Mouse (Mus musculus) heart, embryonic 15.5 days (tissue): ENCODE measurements around the gene Scgb1a1. TPM values are rescaled to one million over a fixed set of nuclear protein-coding genes. Genes with fewer than 3 reads are reported as not detected.

Experiments
- ATAC-seq: fragments of 200-750 bp; cut with Nextera tagmentation; replicated peaks from 2 replicates; pipeline ENCODE4 v1.8.0; 2017; ENCODE audit warnings: low read depth, moderate TSS enrichment; ENCODE audit not compliant: insufficient number of reproducible peaks, insufficient read depth, low FRiP score
- H3K27ac ChIP-seq: fragments of 300-500 bp; sonication (generic); 2 replicates; pipeline ENCODE4 v1.5.1; 2015; ENCODE audit warnings: mild to moderate bottlenecking, inconsistent platforms
- H3K27me3 ChIP-seq: fragments of 300-500 bp; sonication (generic); 2 replicates; pipeline ENCODE4 v1.6.1; 2015; ENCODE audit warnings: inconsistent platforms
- H3K36me3 ChIP-seq: fragments of 300-500 bp; sonication (generic); 2 replicates; pipeline ENCODE4 v1.6.1; 2015; ENCODE audit warnings: mild to moderate bottlenecking, inconsistent platforms
- H3K4me1 ChIP-seq: fragments of 300-500 bp; sonication (generic); replicated peaks from 2 replicates; pipeline ENCODE4 v1.6.1; 2015; ENCODE audit warnings: inconsistent platforms
- H3K4me2 ChIP-seq: fragments of 300-500 bp; sonication (generic); 2 replicates; pipeline ENCODE4 v1.6.1; 2015; ENCODE audit warnings: inconsistent platforms, mild to moderate bottlenecking, moderate library complexity
- H3K4me3 ChIP-seq: fragments of 300-500 bp; sonication (generic); 2 replicates; pipeline ENCODE4 v1.5.1; 2015; ENCODE audit warnings: mild to moderate bottlenecking, inconsistent platforms
- H3K9ac ChIP-seq: fragments of 300-500 bp; sonication (generic); 2 replicates; pipeline ENCODE4 v1.6.1; 2015; ENCODE audit warnings: mild to moderate bottlenecking, inconsistent platforms
- H3K9me3 ChIP-seq: fragments of 300-500 bp; sonication (generic); replicated peaks from 2 replicates; pipeline ENCODE4 v1.6.1; 2016; ENCODE audit warnings: inconsistent platforms
- WGBS: fragments of 180-500 bp; shearing (Covaris S2); methylation state at CpG from one replicate; pipeline ENCODE4 v1.1.7; 2015; ENCODE audit warnings: mixed read lengths; 5-methylcytosine and 5-hydroxymethylcytosine counted together
- polyA plus RNA-seq: library from polyadenylated mRNA; unstranded; fragments of >200 nt; fragmentation: Nextera tagmentation; extraction: Ambion mirVana; gene quantifications from 2 replicates; pipeline ENCODE4 v1.2.1, GENCODE M21; 2015

Scgb1a1 gene
- polyA plus RNA-seq, 1 experiment from 2014 or later: 0.30 TPM

DNA sequence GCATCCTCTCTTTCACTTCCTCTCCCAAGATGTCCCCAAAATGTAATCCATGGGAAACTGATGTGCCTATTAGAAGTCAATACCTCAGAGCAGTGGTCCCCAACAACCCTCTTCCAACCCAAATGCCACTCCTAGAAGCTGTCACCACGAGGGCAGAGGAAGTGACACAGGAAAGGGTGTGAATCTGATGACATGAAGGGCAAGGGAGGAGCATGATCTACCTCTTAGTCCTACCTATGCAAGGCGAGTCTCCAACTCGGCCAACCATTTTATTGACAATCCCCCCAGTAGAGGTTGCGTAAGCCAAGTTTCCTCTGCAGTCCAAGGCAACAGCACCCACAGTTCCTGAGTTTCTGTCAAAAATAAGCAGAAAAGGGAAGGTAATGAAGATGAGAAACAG is 28.5 kb upstream of the Scgb1a1 start:
- Histone ChIP-seq H3K9ac (no peak overlapping the region), H3K27me3 (no peaks in the 10 kb centered on the region), H3K36me3 (peaks cover 14% of the 10 kb centered on the region; the same call in 1 of the 2 replicates), H3K27ac (no peak overlapping the region), H3K4me1 (peaks cover 15% of the 10 kb centered on the region; the same call in 1 of the 2 replicates), H3K4me2 (no peak overlapping the region), H3K9me3 (no peaks in the 10 kb centered on the region), H3K4me3 (no peak overlapping the region)
- WGBS: 75% methylated on average over 4 of the region's 4 CpGs
- ATAC-seq: no peak

DNA sequence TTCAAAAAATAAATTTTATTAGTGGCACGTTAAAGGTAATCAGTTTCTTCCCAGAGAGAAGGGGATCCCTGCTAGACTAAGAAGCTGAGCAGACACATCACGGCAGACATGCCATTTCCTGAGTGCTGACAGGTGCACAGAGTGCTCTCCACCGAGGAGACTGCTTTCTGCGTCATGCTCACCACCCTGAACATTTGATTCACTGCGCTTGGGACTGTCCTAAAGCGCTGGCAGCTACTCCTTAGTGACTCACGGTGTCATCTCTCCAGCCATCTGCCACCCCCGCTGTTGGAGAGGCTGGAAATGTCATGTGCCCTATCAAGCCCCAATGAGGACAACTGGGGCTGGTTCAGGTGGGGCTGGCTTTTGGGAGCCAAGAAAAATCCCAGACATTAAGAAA is 24.3 kb upstream of the Scgb1a1 start:
- H3K4me2 ChIP-seq: no peak overlapping the region
- H3K36me3 ChIP-seq: peaks cover 14% of the 10 kb centered on the region; the same call in 1 of the 2 replicates
- 47% methylated on average over 8 of the region's 8 CpGs for WGBS
- no peaks in the 10 kb centered on the region for H3K9me3 ChIP-seq
- no peak for ATAC-seq
- no peak overlapping the region for H3K9ac ChIP-seq
- H3K27me3 ChIP-seq: no peaks in the 10 kb centered on the region
- H3K27ac ChIP-seq: no peak overlapping the region
- H3K4me1 ChIP-seq: peaks cover 12% of the 10 kb centered on the region
- no peak overlapping the region for H3K4me3 ChIP-seq

DNA sequence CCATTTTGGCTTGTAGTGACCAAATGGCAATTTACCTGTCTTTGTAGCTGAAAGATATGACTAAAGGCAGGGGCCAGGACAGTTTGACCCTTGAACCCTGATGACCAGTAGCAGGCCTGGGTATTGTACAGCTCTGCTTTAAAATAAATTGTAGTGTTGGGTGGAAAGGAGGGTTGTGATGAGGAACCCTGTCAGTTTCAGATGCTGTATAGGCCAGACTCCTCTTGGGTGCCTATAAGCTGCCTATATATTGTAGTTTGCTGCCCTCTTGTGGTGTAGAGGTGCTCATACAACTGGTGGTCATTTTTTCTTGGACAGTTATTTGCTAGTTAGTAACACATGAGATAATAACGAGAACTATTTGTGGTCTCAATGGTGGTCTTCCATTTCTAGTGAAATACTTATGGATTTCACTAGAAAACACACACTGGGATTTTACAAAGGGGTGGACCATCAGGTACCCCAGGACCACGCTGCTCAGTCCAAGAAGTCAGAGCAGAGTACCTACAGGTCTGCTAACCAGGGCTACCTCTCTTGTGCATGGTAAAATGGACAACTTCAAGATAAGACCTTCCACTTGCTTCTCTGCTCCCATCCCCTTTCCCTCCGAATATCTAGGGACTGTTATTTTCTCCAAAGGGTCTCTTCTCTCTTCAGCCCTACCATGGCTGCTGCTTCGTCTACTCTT is 22.6 kb upstream of the Scgb1a1 start:
- Histone ChIP-seq H3K4me2 (no peak overlapping the region), H3K4me1 (peaks cover 21% of the 10 kb centered on the region), H3K9ac (no peak overlapping the region), H3K9me3 (no peaks in the 10 kb centered on the region), H3K27me3 (no peaks in the 10 kb centered on the region), H3K4me3 (no peak overlapping the region), H3K27ac (no peak overlapping the region), H3K36me3 (0 out of 2 replicates have a peak, but pooled peaks cover 8% of the 10 kb centered on the region)
- peak; percentile 29; the same call in 1 of the 2 replicates for ATAC-seq
- 47% methylated on average over 4 of the region's 4 CpGs for WGBS

DNA sequence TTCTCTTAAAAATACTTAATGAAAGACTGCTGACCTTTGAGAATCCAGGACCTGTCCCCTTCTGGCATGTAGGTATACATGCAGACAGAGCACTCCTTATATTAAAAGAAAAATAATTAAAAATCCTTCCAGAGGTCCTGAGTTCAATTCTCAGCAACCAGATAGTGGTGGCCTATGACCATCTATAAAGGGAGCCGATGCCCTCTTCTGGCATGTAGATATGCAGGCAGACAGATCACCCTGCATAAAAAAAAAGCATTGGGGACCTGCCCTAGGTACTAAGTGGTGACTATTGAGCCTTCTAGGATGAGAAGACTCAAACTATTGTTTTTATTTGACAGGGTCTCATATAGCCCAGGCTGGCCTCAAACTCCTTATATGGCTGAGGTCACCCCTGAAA is 20.8 kb upstream of the Scgb1a1 start:
- no peaks in the 10 kb centered on the region for H3K9me3 ChIP-seq
- H3K27me3 ChIP-seq: no peaks in the 10 kb centered on the region
- 0 out of 2 replicates have a peak, but pooled peaks cover 2% of the 10 kb centered on the region for H3K36me3 ChIP-seq
- 79% methylated on average over 1 of the region's 1 CpGs for whole genome bisulfite sequencing
- no peak overlapping the region for H3K27ac ChIP-seq
- no peak overlapping the region for H3K4me2 ChIP-seq
- no peak overlapping the region for H3K9ac ChIP-seq
- ATAC-seq: no peak
- H3K4me1 ChIP-seq: peaks cover 21% of the 10 kb centered on the region
- no peak overlapping the region for H3K4me3 ChIP-seq

DNA sequence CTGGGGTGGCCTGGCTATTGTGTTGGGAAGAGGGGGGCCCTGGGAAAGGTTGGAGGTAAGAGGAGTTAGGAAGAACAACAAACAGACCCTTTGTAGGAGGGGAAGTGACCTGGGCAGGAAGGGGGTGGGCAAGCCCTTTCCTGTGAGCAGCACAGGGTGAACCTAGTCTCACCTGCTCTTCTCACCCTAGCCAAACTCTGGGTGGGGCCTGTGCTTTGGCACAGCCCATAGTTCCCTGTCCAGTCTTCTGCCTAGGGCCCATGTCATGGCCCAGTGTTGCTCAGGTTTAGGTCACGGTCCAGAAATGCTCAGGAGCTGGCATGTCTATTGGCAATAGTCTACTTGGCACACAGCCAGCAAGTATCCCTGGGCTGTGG is 19.6 kb upstream of the Scgb1a1 start:
- no peaks in the 10 kb centered on the region for H3K9me3 ChIP-seq
- peak overlapping the region; percentile 59 for H3K27ac ChIP-seq
- H3K4me1 ChIP-seq: peaks cover 21% of the 10 kb centered on the region
- H3K4me3 ChIP-seq: no peak overlapping the region
- 56% methylated on average over 1 of the region's 1 CpGs for WGBS
- ATAC-seq: no peak
- H3K9ac ChIP-seq: no peak overlapping the region
- H3K4me2 ChIP-seq: no peak overlapping the region
- no peaks in the 10 kb centered on the region for H3K36me3 ChIP-seq
- no peaks in the 10 kb centered on the region for H3K27me3 ChIP-seq

DNA sequence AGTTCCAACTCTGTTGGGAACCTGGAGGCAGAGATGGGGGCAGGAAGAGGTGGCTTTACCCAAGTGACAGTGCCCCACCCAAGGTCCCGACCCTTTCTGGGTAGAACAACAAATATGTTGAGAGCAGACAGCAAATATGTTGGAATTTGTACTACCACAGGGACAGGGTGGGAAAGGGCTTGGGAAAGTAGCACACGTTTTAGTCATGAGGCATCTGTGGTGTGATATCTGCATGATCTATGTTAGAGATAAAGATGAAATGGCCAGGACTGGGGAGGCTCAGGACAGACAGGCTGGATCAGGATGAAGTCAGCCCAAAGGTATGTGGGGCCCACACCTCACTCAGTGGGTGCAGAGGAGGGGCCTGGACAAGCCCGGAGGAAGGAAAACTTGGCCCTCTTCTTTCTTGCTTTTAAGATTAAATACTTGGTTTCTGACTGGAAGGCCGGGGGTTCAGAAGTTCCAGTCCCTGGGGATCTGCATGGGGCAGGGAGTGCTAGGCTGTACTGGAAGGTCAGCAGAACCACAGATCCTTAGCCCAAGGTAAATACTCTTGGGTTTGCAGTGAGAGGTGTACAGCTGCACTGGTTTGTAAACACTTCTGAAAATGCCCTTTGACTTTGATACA is 19.1 kb upstream of the Scgb1a1 start:
- no peak; the same call in 1 of the 2 replicates for ATAC-seq
- Histone ChIP-seq H3K4me1 (peaks cover 17% of the 10 kb centered on the region), H3K9ac (no peak overlapping the region), H3K36me3 (no peaks in the 10 kb centered on the region), H3K4me2 (no peak overlapping the region), H3K27me3 (no peaks in the 10 kb centered on the region), H3K4me3 (no peak overlapping the region), H3K9me3 (no peaks in the 10 kb centered on the region), H3K27ac (peak overlapping the region; percentile 59)
- WGBS: 16% methylated on average over 4 of the region's 4 CpGs

DNA sequence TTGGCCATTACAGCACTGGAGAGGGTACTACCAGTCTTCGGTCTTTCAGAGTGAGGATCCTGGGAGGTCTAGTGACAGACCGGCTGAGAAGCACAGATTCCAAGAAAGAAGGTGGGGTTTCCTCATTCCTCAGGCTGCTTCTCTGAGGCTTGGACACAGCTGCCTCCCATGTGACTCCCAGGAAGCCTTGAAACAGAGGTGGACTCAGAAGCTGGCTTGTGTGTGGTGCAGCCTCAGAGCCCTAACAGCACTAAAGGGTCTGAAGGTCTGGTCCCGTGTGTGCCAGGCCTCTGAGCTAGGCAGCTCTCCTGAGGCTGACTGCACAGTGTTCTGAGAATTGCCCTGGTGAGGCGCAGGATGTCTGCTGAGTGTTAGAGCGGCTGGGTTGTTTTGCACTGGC is 18.3 kb upstream of the Scgb1a1 start:
- Histone ChIP-seq H3K36me3 (no peaks in the 10 kb centered on the region), H3K9me3 (no peaks in the 10 kb centered on the region), H3K4me2 (no peak overlapping the region), H3K4me1 (peaks cover 17% of the 10 kb centered on the region), H3K9ac (no peak overlapping the region), H3K27me3 (no peaks in the 10 kb centered on the region), H3K27ac (peak overlapping the region; percentile 59), H3K4me3 (no peak overlapping the region)
- 36% methylated on average over 5 of the region's 5 CpGs for WGBS
- ATAC-seq: no peak

DNA sequence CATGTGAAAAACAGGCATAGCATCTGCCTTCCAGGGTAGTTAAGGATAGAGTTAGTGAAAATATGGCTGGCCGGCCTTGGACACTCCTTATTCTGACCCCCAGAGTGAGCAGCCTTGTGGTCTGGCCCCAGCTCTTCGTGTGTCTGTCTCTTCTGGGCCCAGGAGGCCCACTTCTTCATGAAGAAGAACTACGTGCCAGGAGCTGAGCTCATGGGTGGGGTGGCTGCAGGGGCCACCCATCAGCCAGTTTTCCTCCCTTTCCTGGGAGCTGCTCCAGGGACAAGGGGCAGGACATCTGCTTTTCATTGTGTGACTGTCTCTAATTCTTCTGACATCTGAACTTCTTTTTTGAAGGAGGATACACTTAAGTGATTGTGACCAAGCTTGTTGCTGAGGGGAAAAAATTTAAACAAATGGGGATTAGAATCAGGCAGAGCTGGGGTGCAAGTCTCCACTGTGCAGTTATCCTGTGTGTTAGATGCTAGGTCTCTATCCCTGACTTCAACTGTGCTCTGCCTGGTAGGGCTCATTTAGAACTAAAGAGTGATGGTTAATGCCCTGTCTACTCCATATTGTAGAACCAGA is 17.4 kb upstream of the Scgb1a1 start:
- 77% methylated on average over 3 of the region's 3 CpGs for WGBS
- Histone ChIP-seq H3K4me2 (no peak overlapping the region), H3K36me3 (no peaks in the 10 kb centered on the region), H3K9me3 (no peaks in the 10 kb centered on the region), H3K4me1 (peaks cover 17% of the 10 kb centered on the region), H3K27me3 (no peaks in the 10 kb centered on the region), H3K27ac (no peak overlapping the region), H3K4me3 (no peak overlapping the region), H3K9ac (no peak overlapping the region)
- ATAC-seq: no peak

DNA sequence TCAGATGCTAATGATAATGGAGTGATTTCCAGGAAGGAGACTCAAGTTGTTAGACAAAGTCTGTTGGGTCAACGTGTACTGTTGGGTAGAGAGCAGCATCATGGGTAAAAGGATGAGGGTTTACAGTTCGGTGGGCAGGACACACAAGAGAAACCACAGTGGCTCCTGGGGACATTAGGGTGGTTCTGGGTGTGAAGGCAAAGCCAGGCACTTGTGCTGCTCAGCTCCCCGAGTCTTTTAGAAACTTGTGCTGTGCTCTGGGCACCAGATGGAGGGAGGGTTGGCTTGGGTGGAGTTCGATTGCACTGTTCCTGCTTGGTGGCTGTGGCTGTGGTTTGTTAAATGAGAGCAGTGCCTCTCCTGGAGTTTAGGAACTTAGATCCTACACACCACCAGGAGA is 16.2 kb upstream of the Scgb1a1 start:
- H3K27me3 ChIP-seq: no peaks in the 10 kb centered on the region
- H3K36me3 ChIP-seq: no peaks in the 10 kb centered on the region
- no peak overlapping the region for H3K9ac ChIP-seq
- ATAC-seq: no peak
- no peak overlapping the region for H3K27ac ChIP-seq
- no peak overlapping the region for H3K4me2 ChIP-seq
- H3K4me3 ChIP-seq: no peak overlapping the region
- H3K4me1 ChIP-seq: peaks cover 17% of the 10 kb centered on the region
- WGBS: 73% methylated on average over 4 of the region's 4 CpGs
- no peaks in the 10 kb centered on the region for H3K9me3 ChIP-seq

DNA sequence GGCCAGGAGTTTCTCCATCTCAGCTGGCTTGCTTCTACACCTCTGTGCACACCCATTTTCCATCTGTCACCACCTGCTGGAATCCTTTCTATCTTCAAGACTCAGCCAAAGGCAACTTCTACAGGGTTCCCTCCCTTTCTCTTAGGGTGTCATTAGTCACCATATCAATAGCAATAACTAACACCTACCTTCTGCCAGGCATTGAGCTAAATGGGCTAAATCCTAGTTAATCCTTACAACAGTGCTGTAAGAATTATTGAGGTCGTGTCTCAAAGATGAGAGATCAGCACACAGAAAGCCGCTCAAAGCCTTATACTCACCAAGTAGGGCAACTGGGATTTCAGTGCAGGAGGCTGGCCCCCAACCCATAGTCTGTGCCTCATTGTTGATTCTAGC is 13.3 kb upstream of the Scgb1a1 start:
- Histone ChIP-seq H3K9ac (no peak overlapping the region), H3K4me2 (no peak overlapping the region), H3K4me1 (peaks cover 2% of the 10 kb centered on the region; the same call in 1 of the 2 replicates), H3K27ac (no peak overlapping the region), H3K27me3 (no peaks in the 10 kb centered on the region), H3K9me3 (no peaks in the 10 kb centered on the region), H3K4me3 (no peak overlapping the region), H3K36me3 (no peaks in the 10 kb centered on the region)
- 60% methylated on average over 2 of the region's 2 CpGs for WGBS
- no peak for ATAC-seq

DNA sequence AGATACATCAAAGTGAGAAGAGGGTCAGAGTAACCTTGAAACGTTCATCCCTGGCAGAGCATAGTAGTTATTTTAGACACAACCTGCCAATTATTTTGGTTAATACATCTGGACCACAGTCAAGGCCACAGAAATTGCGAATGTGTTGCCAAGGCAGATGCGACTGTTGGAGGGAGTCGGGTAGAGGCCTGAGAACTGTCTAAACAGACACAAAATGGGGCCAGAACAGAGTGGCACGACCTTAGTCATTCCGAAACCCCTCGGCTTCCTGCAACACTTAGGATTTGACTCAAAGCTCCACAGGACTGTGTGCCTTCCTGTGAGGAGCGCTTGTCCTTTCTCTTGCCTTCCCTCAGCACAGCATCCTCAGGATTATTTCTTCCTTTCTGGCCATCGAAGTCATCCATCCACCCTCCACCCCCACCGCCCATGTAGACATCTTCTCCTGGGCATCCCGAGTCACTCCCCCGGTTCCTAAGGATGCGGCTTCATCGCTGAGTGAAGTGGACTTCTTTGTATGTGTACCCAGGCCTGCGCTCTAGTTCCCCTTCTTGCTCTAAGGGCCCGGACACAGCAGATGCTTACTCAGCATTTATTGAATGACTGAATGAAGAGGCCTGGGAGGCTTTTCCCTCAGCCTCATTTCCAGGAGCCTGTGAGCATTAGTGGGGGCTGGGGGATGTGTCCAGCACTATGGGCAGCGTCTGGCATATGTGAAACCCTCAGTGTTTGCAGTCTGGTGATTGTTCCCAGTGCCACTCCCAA is 12.7 kb upstream of the Scgb1a1 start:
- Histone ChIP-seq H3K9ac (no peak overlapping the region), H3K9me3 (no peaks in the 10 kb centered on the region)
- WGBS: 82% methylated on average over 17 of the region's 17 CpGs

More for the DNA sequence above, 12.7 kb upstream of the Scgb1a1 start:
- Histone ChIP-seq H3K36me3 (no peaks in the 10 kb centered on the region), H3K27me3 (no peaks in the 10 kb centered on the region), H3K4me2 (no peak overlapping the region), H3K4me3 (no peak overlapping the region), H3K27ac (no peak overlapping the region), H3K4me1 (no peaks in the 10 kb centered on the region)
- no peak for ATAC-seq
